ENCODE assay signal across 8 mouse cellular contexts in genomic region chr10:58813081-58813800, GRCm38 (mm10). TPM values are rescaled to one million over a fixed set of nuclear protein-coding genes. Genes with fewer than 3 reads are reported as not detected.
DNase-seq lines count a peak whose midpoint lies in the region; ATAC-seq and TF ChIP-seq lines count a peak whose summit lies in the region.

Gene Sh3rf3 (plus strand): TSS chr10:58813359.

- no peak for TF ChIP-seq CTCF in thymus, adult 2 months (IDR thresholded peaks at IDR 0.05; ENCODE audit: borderline replicate concordance, control insufficient read depth, extremely low read depth, insufficient read depth, low read length, poor library complexity)
- TF ChIP-seq CTCF in lung, adult 2 months (IDR thresholded peaks at IDR 0.05; ENCODE audit: insufficient read depth, low read length), result no peak

- no peak; the same call in 1 of the 2 replicates for ATAC-seq in heart, embryonic 14.5 days (ENCODE audit: insufficient number of reproducible peaks, insufficient read depth, low FRiP score, low read depth)

- peak within 1 kb of the TSS; percentile 62 for H3K9ac ChIP-seq in heart, embryonic 14.5 days (ENCODE audit: low read length)

- peaks cover 5% of the 10 kb centered on the region; the same call in 1 of the 2 replicates for H3K27me3 ChIP-seq in thymus, adult 2 months (ENCODE audit: control insufficient read depth, insufficient read depth, low read length)
- peaks cover 67% of the 10 kb centered on the region for H3K27me3 ChIP-seq in heart, embryonic 14.5 days (ENCODE audit: control insufficient read depth, insufficient read depth, low read length)

- TF ChIP-seq POLR2A in thymus, adult 2 months (IDR thresholded peaks at IDR 0.05; ENCODE audit: control insufficient read depth, extremely low read depth, insufficient read depth, low read length, poor library complexity), result no peak
- TF ChIP-seq POLR2A in lung, adult 2 months (IDR thresholded peaks at IDR 0.05; ENCODE audit: borderline replicate concordance, extremely low read depth, low read depth, low read length), result no peak

- no peaks in the 10 kb centered on the region for H3K36me3 ChIP-seq in thymus, adult 2 months (ENCODE audit: control insufficient read depth, insufficient read depth, low read length)
- no peaks in the 10 kb centered on the region for H3K36me3 ChIP-seq in heart, embryonic 14.5 days (ENCODE audit: control insufficient read depth, insufficient read depth, low read length)

- 1% methylated on average over 79 of the region's 79 CpGs for WGBS in thymus, adult 2 months
- under 1% methylated on average over 76 of the region's 79 CpGs for WGBS in heart, embryonic 14.5 days
- WGBS in lung, adult 2 months, result under 1% methylated on average over 78 of the region's 79 CpGs

- no peaks in the 10 kb centered on the region for H3K9me3 ChIP-seq in heart, embryonic 14.5 days (ENCODE audit: control insufficient read depth, low read length)

- H3K27ac ChIP-seq in thymus, adult 2 months (ENCODE audit: control insufficient read depth, insufficient read depth, low read length), result no peak within 1 kb of the TSS
- no peak within 1 kb of the TSS for H3K27ac ChIP-seq in heart, embryonic 14.5 days (replicated peaks in 1 of 2; ENCODE audit: control insufficient read depth in 1 of 2, insufficient read depth in 1 of 2, low read depth in 2 of 2, low read length in 2 of 2)

- peak within 1 kb of the TSS; percentile 32; the same call in 1 of the 2 replicates for H3K4me3 ChIP-seq in thymus, adult 2 months (ENCODE audit: control insufficient read depth, insufficient read depth, low read length)
- peak within 1 kb of the TSS; percentile 56 to 65 for H3K4me3 ChIP-seq in heart, embryonic 14.5 days (ENCODE audit: control insufficient read depth in 1 of 2, insufficient read depth in 1 of 2, low read depth in 1 of 2, low read length in 2 of 2)
- H3K4me3 ChIP-seq in lung, adult 2 months (replicated peaks; ENCODE audit: extremely low read depth, low read depth, low read length), result peak within 1 kb of the TSS; percentile 66

- no peaks in the 10 kb centered on the region for H3K4me1 ChIP-seq in thymus, adult 2 months (replicated peaks; ENCODE audit: control insufficient read depth, insufficient read depth, low read length)
- H3K4me1 ChIP-seq in heart, embryonic 14.5 days (ENCODE audit: control insufficient read depth in 2 of 2, insufficient read depth in 2 of 2, low read length in 2 of 2), result peaks cover 3 to 6% of the 10 kb centered on the region in 2 experiments; a peak in 1 of 4 replicates
- H3K4me1 ChIP-seq in lung, adult 2 months (ENCODE audit: control insufficient read depth, insufficient read depth, low read length), result no peaks in the 10 kb centered on the region; the same call in 1 of the 2 replicates

- H3K4me2 ChIP-seq in heart, embryonic 14.5 days (ENCODE audit: low read length), result peak within 1 kb of the TSS; percentile 99

- no peak for DNase-seq in thymus, adult 2 months
- no peak for DNase-seq in thymus, adult 18-20 months
- DNase-seq in embryo, embryonic 11.5 days (ENCODE audit: low read depth, low spot score), result peak; percentile 5
- DNase-seq in layer of hippocampus, adult 8-10 months (ENCODE audit: low spot score in 2 of 2), result peak in 1 of 2 experiments; percentile 24
- peak; percentile 51 for DNase-seq in lung, adult 2 months
- DNase-seq in ovary, postnatal 10 days (ENCODE audit: low spot score), result peak; percentile 36
- DNase-seq in c-Kit-positive CD71-positive TER-119-positive erythroid progenitor cells, embryonic 14.5 days (ENCODE audit: low spot score), result no peak

RNA-seq across cellular contexts. Expression of gene Sh3rf3, which starts in this region (rescaled TPM):
- polyA plus RNA-seq in thymus, adult 2 months (2012; rRNA removed), result 6.0 and 7.3 TPM in 2 replicates
- polyA plus RNA-seq in heart, embryonic 14.5 days (2014; fragmentation: Nextera tagmentation; extraction: Ambion mirVana), result 0.23 and 0.65 TPM in 2 replicates
- total RNA-seq in layer of hippocampus, adult 8-10 months (2022), result 10 to 100 TPM; 28.2 to 38.0 (median 32.1) TPM
- polyA plus RNA-seq in lung, adult 2 months (2012; rRNA removed), result 10.1 and 13.5 TPM in 2 replicates

Comparison
In these comparisons a context has a peak if more than half of its experiments do, and no peak if none do; other contexts are left out.
1. DNase-seq: peak in embryo, embryonic 11.5 days (single experiment), lung, adult 2 months (single experiment) and ovary, postnatal 10 days (single experiment); none in thymus, adult 2 months (single experiment), thymus, adult 18-20 months (0 of 2) and c-Kit-positive CD71-positive TER-119-positive erythroid progenitor cells, embryonic 14.5 days (single experiment).
2. Peak in every context shown above with its lines, with median percentiles within 50 percentile points of each other: H3K4me3 ChIP-seq.